In genomic region chr19:43882895-43883573, GRCm38 (mm10) we compare ENCODE assay signal across 10 mouse cellular contexts. TPM values are rescaled to one million over a fixed set of nuclear protein-coding genes. Genes with fewer than 3 reads are reported as not detected.
A peak's percentile ranks its signal among the peaks of the same experiment; 100 is the strongest.
DNase-seq lines count a peak whose midpoint lies in the region; ATAC-seq and TF ChIP-seq lines count a peak whose summit lies in the region.
"Had no signal": no experiment of that assay in that cellular context is flagged by ENCODE, and none has a peak within 500 bp of the region (broad histone marks: within the 10 kb centered on the region; RNA-seq: fewer than 3 reads in every experiment).

No protein-coding gene starts in this region.

- no peak for ATAC-seq in heart, embryonic 15.5 days (replicated peaks; ENCODE audit: insufficient number of reproducible peaks, insufficient read depth, low FRiP score, low read depth)
- ATAC-seq in midbrain, embryonic 14.5 days (ENCODE audit: low FRiP score, low TSS enrichment), result no peak

- H3K4me2 ChIP-seq in heart, embryonic 15.5 days, result peak overlapping the region; percentile 47
- peak overlapping the region; percentile 43 for H3K4me2 ChIP-seq in midbrain, embryonic 14.5 days (ENCODE audit: low read length)

- no peaks in the 10 kb centered on the region for H3K36me3 ChIP-seq in heart, embryonic 15.5 days
- H3K36me3 ChIP-seq in hindbrain, embryonic 10.5 days, result no peaks in the 10 kb centered on the region
- H3K36me3 ChIP-seq in midbrain, embryonic 14.5 days (ENCODE audit: control insufficient read depth, insufficient read depth, low read length), result no peaks in the 10 kb centered on the region

- intact Hi-C loops in heart, postnatal 10 days (cut with DNase I), result no loop called here

- no peak for DNase-seq in heart, postnatal 10 days
- DNase-seq in brain, embryonic 14.5 days (ENCODE audit: low read depth), result peak; percentile 81
- peak; percentile 62 for DNase-seq in hindbrain, embryonic 10.5 days (ENCODE audit: low spot score)
- DNase-seq in midbrain, embryonic 14.5 days, result peak; percentile 58
- no peak for DNase-seq in left cerebral cortex, adult 9 months (ENCODE audit: low spot score in 2 of 2)
- DNase-seq in left cerebral cortex, adult 8-10 months (ENCODE audit: low spot score in 2 of 2), result no peak
- DNase-seq in urinary bladder, postnatal 25 days (ENCODE audit: low spot score), result no peak

- no peaks in the 10 kb centered on the region; the same call in 1 of the 2 replicates for H3K9me3 ChIP-seq in heart, embryonic 15.5 days (replicated peaks)
- peaks cover 4% of the 10 kb centered on the region for H3K9me3 ChIP-seq in hindbrain, embryonic 10.5 days
- no peaks in the 10 kb centered on the region for H3K9me3 ChIP-seq in midbrain, embryonic 14.5 days (ENCODE audit: control insufficient read depth, low read length)

- peaks cover 33% of the 10 kb centered on the region for H3K4me1 ChIP-seq in heart, embryonic 15.5 days (replicated peaks)
- H3K4me1 ChIP-seq in hindbrain, embryonic 10.5 days (replicated peaks), result peaks cover 39% of the 10 kb centered on the region
- H3K4me1 ChIP-seq in midbrain, embryonic 14.5 days (ENCODE audit: control insufficient read depth, insufficient read depth, low read length), result peaks cover 22% of the 10 kb centered on the region; the same call in 1 of the 2 replicates

- H3K9ac ChIP-seq in heart, embryonic 15.5 days, result peak overlapping the region; percentile 19; the same call in 1 of the 2 replicates
- H3K9ac ChIP-seq in midbrain, embryonic 14.5 days (replicated peaks; ENCODE audit: low read length), result peak overlapping the region; percentile 27; the same call in 1 of the 2 replicates

- TF ChIP-seq CTCF in brain, embryonic 14.5 days (IDR thresholded peaks at IDR 0.05; ENCODE audit: borderline replicate concordance, extremely low read depth, insufficient read depth, insufficient read length), result no peak

- H3K4me3 ChIP-seq in heart, embryonic 15.5 days, result no peak overlapping the region
- H3K4me3 ChIP-seq in hindbrain, embryonic 10.5 days, result peak overlapping the region; percentile 28; the same call in 1 of the 2 replicates
- no peak overlapping the region; the same call in 1 of the 2 replicates for H3K4me3 ChIP-seq in midbrain, embryonic 14.5 days (replicated peaks; ENCODE audit: low read depth, low read length)

- 34% methylated on average over 18 of the region's 18 CpGs for WGBS in heart, embryonic 15.5 days
- 39% methylated on average over 18 of the region's 18 CpGs for WGBS in hindbrain, embryonic 10.5 days
- 15% methylated on average over 18 of the region's 18 CpGs for WGBS in midbrain, embryonic 14.5 days

- no peaks in the 10 kb centered on the region for H3K27me3 ChIP-seq in heart, embryonic 15.5 days
- no peaks in the 10 kb centered on the region for H3K27me3 ChIP-seq in hindbrain, embryonic 10.5 days (ENCODE audit: insufficient read depth, poor library complexity, severe bottlenecking)
- no peaks in the 10 kb centered on the region for H3K27me3 ChIP-seq in midbrain, embryonic 14.5 days (ENCODE audit: control insufficient read depth, insufficient read depth, low read length)
- H3K27me3 ChIP-seq: CH12.LX had no signal

- H3K27ac ChIP-seq in heart, embryonic 15.5 days, result peak overlapping the region; percentile 34
- peak overlapping the region; percentile 81 for H3K27ac ChIP-seq in hindbrain, embryonic 10.5 days
- peak overlapping the region; percentile 20; the same call in 1 of the 2 replicates for H3K27ac ChIP-seq in midbrain, embryonic 14.5 days (replicated peaks; ENCODE audit: low read depth, low read length)
- H3K27ac ChIP-seq: macrophage had no signal

- TF ChIP-seq POLR2A in brain, embryonic 14.5 days (IDR thresholded peaks at IDR 0.05; ENCODE audit: borderline replicate concordance, extremely low read depth, insufficient read depth, insufficient read length, poor library complexity, severe bottlenecking), result no peak

RNA-seq across cellular contexts. Expression of gene Dnmbp, which starts 57.0 kb away (rescaled TPM):
- 8.5 and 11.1 TPM in 2 replicates for polyA plus RNA-seq in heart, embryonic 15.5 days (2015; fragmentation: Nextera tagmentation; extraction: Ambion mirVana)
- total RNA-seq in heart, postnatal 10 days (2021), result 10 to 100 TPM; 11.2 to 13.2 TPM
- polyA plus RNA-seq in brain, embryonic 14.5 days (2012; rRNA removed), result 16.1 and 16.9 TPM in 2 replicates
- 16.2 and 16.4 TPM in 2 replicates for polyA plus RNA-seq in hindbrain, embryonic 10.5 days (2016; fragmentation: Nextera tagmentation; extraction: Ambion mirVana)
- 7.2 and 8.6 TPM in 2 replicates for polyA plus RNA-seq in midbrain, embryonic 14.5 days (2014; fragmentation: Nextera tagmentation; extraction: Ambion mirVana)
- total RNA-seq in left cerebral cortex, adult 8-10 months (2022), result 10 to 100 TPM; 12.7 to 15.6 (median 14.8) TPM

Comparison
In these comparisons a context has a peak if more than half of its experiments do, and no peak if none do; other contexts are left out.
1. H3K27ac ChIP-seq: peak in every context shown above with its lines; median percentile 81 in hindbrain, embryonic 10.5 days; 34 in heart, embryonic 15.5 days; 20 in midbrain, embryonic 14.5 days.
2. DNase-seq: peak in brain, embryonic 14.5 days (single experiment), hindbrain, embryonic 10.5 days (single experiment) and midbrain, embryonic 14.5 days (single experiment); none in heart, postnatal 10 days (0 of 2), left cerebral cortex, adult 9 months (0 of 2), left cerebral cortex, adult 8-10 months (0 of 2) and urinary bladder, postnatal 25 days (single experiment).